Mouse (Mus musculus) ES-E14 (cell line): ENCODE measurements around the gene Hspe1.

ENCODE experiments used
- CHD2 ChIP-seq: IDR thresholded peaks from 2 replicates; pipeline ENCODE4 v1.6.1; 2014; ENCODE audit warnings: mild to moderate bottlenecking, low read depth, low read length, inconsistent platforms
- MAFK ChIP-seq: IDR thresholded peaks from 2 replicates; pipeline ENCODE4 v1.6.1; 2014; ENCODE audit warnings: mild to moderate bottlenecking, low read depth, low read length, inconsistent platforms; ENCODE audit not compliant: insufficient read depth

- TF ChIP-seq CHD2, result no peak
- TF ChIP-seq MAFK, result no peak
These were observed 38.9 kb upstream of the Hspe1 start for GRCm38 (mm10) chr1:55048841-55049587.
